ENCODE assay signal across 9 mouse cellular contexts in genomic region chr1:33946601-33947395, GRCm38 (mm10). TPM values are rescaled to one million over a fixed set of nuclear protein-coding genes. Genes with fewer than 3 reads are reported as not detected.
DNase-seq lines count a peak whose midpoint lies in the region; ATAC-seq and TF ChIP-seq lines count a peak whose summit lies in the region.
"Had no signal": no experiment of that assay in that cellular context is flagged by ENCODE, and none has a peak within 500 bp of the region (broad histone marks: within the 10 kb centered on the region; RNA-seq: fewer than 3 reads in every experiment).

No protein-coding gene starts in this region.

- no peak overlapping the region for H3K27ac ChIP-seq in kidney, embryonic 16.5 days (ENCODE audit: low read length)
- H3K27ac ChIP-seq in forebrain, embryonic 14.5 days (ENCODE audit: low read depth, low read length), result peak overlapping the region; percentile 63
- H3K27ac ChIP-seq in olfactory bulb, adult 2 months (ENCODE audit: insufficient read depth, low read depth, low read length), result 0 out of 2 replicates have a peak overlapping the region, but pooled peaks have one; percentile 12
- no peak overlapping the region for H3K27ac ChIP-seq in stomach, postnatal 0 days (replicated peaks)
- no peak overlapping the region for H3K27ac ChIP-seq in thymus, adult 2 months (ENCODE audit: control insufficient read depth, insufficient read depth, low read length)

- no peaks in the 10 kb centered on the region for H3K27me3 ChIP-seq in kidney, embryonic 16.5 days (ENCODE audit: insufficient read depth, low read length)
- H3K27me3 ChIP-seq in forebrain, embryonic 14.5 days (replicated peaks; ENCODE audit: control insufficient read depth, insufficient read depth, low read length), result no peaks in the 10 kb centered on the region
- H3K27me3 ChIP-seq in stomach, postnatal 0 days (ENCODE audit: control insufficient read depth, insufficient read depth, low read length), result no peaks in the 10 kb centered on the region
- H3K27me3 ChIP-seq in thymus, adult 2 months (ENCODE audit: control insufficient read depth, insufficient read depth, low read length), result no peaks in the 10 kb centered on the region
- H3K27me3 ChIP-seq: Patski had no signal

- no peak for TF ChIP-seq EP300 in stomach, postnatal 0 days (optimal IDR thresholded peaks at IDR 0.05)

- H3K4me3 ChIP-seq in kidney, embryonic 16.5 days (ENCODE audit: low read length), result no peak overlapping the region
- H3K4me3 ChIP-seq in forebrain, embryonic 14.5 days (ENCODE audit: low read depth, low read length), result no peak overlapping the region
- H3K4me3 ChIP-seq in olfactory bulb, adult 2 months (ENCODE audit: insufficient read depth, low read depth, low read length), result no peak overlapping the region
- H3K4me3 ChIP-seq in stomach, postnatal 0 days (ENCODE audit: low read depth, low read length), result no peak overlapping the region
- no peak overlapping the region for H3K4me3 ChIP-seq in thymus, adult 2 months (ENCODE audit: control insufficient read depth, insufficient read depth, low read length)

- H3K9me3 ChIP-seq in kidney, embryonic 16.5 days (ENCODE audit: low read length), result no peaks in the 10 kb centered on the region
- H3K9me3 ChIP-seq in forebrain, embryonic 14.5 days (replicated peaks; ENCODE audit: control insufficient read depth, low read length), result no peaks in the 10 kb centered on the region
- no peaks in the 10 kb centered on the region for H3K9me3 ChIP-seq in stomach, postnatal 0 days (ENCODE audit: control insufficient read depth, low read length)

- TF ChIP-seq CTCF in olfactory bulb, adult 2 months (IDR thresholded peaks at IDR 0.05; ENCODE audit: insufficient read depth, low read depth, low read length), result no peak
- no peak for TF ChIP-seq CTCF in stomach, postnatal 0 days (IDR thresholded peaks at IDR 0.05; ENCODE audit: low read depth)
- TF ChIP-seq CTCF in thymus, adult 2 months (IDR thresholded peaks at IDR 0.05; ENCODE audit: borderline replicate concordance, control insufficient read depth, extremely low read depth, insufficient read depth, low read length, poor library complexity), result no peak

- WGBS in kidney, embryonic 16.5 days, result 61% methylated on average over 12 of the region's 12 CpGs
- 75% methylated on average over 12 of the region's 12 CpGs for WGBS in forebrain, embryonic 14.5 days
- 47% methylated on average over 12 of the region's 12 CpGs for WGBS in olfactory bulb, adult 2 months
- 78% methylated on average over 12 of the region's 12 CpGs for WGBS in stomach, postnatal 0 days
- 92% methylated on average over 12 of the region's 12 CpGs for WGBS in thymus, adult 2 months

- H3K4me1 ChIP-seq in kidney, embryonic 16.5 days (ENCODE audit: insufficient read depth, low read length), result no peaks in the 10 kb centered on the region
- no peaks in the 10 kb centered on the region for H3K4me1 ChIP-seq in forebrain, embryonic 14.5 days (ENCODE audit: control insufficient read depth, insufficient read depth, low read length)
- peaks cover 9% of the 10 kb centered on the region for H3K4me1 ChIP-seq in olfactory bulb, adult 2 months (ENCODE audit: control insufficient read depth, insufficient read depth, low read length)
- no peaks in the 10 kb centered on the region for H3K4me1 ChIP-seq in stomach, postnatal 0 days (replicated peaks; ENCODE audit: control insufficient read depth, insufficient read depth)
- H3K4me1 ChIP-seq in thymus, adult 2 months (replicated peaks; ENCODE audit: control insufficient read depth, insufficient read depth, low read length), result no peaks in the 10 kb centered on the region; the same call in 1 of the 2 replicates

- no peak overlapping the region for H3K9ac ChIP-seq in kidney, embryonic 16.5 days (replicated peaks; ENCODE audit: low read length)
- H3K9ac ChIP-seq in forebrain, embryonic 14.5 days (ENCODE audit: low read length), result no peak overlapping the region
- no peak overlapping the region for H3K9ac ChIP-seq in stomach, postnatal 0 days (ENCODE audit: low read length)

- ATAC-seq in kidney, embryonic 16.5 days (ENCODE audit: low FRiP score, low TSS enrichment), result no peak
- peak; percentile 85 for ATAC-seq in forebrain, embryonic 14.5 days
- ATAC-seq in stomach, postnatal 0 days (ENCODE audit: low FRiP score, low TSS enrichment), result no peak
- ATAC-seq: Patski had no signal

- no peak overlapping the region for H3K4me2 ChIP-seq in kidney, embryonic 16.5 days (replicated peaks; ENCODE audit: low read depth, low read length)
- H3K4me2 ChIP-seq in forebrain, embryonic 14.5 days (ENCODE audit: low read length), result no peak overlapping the region
- H3K4me2 ChIP-seq in stomach, postnatal 0 days (replicated peaks; ENCODE audit: low read depth), result no peak overlapping the region

- peak; percentile 42 to 62 for DNase-seq in kidney, postnatal 4 days
- DNase-seq in forebrain, embryonic 14.5 days (ENCODE audit: low spot score), result peak; percentile 86
- DNase-seq in layer of hippocampus, adult 11-12 months (ENCODE audit: low spot score), result peak; percentile 74
- no peak for DNase-seq in stomach, postnatal 0 days (ENCODE audit: low spot score)
- no peak for DNase-seq in thymus, postnatal 0 days (ENCODE audit: low spot score)
- DNase-seq in thymus, adult 2 months, result no peak

- no peaks in the 10 kb centered on the region for H3K36me3 ChIP-seq in kidney, embryonic 16.5 days (ENCODE audit: insufficient read depth, low read length)
- H3K36me3 ChIP-seq in forebrain, embryonic 14.5 days (ENCODE audit: control insufficient read depth, insufficient read depth, low read length), result no peaks in the 10 kb centered on the region
- no peaks in the 10 kb centered on the region for H3K36me3 ChIP-seq in stomach, postnatal 0 days (ENCODE audit: control insufficient read depth, insufficient read depth, low read length)
- no peaks in the 10 kb centered on the region for H3K36me3 ChIP-seq in thymus, adult 2 months (ENCODE audit: control insufficient read depth, insufficient read depth, low read length)

- TF ChIP-seq POLR2A in olfactory bulb, adult 2 months (IDR thresholded peaks at IDR 0.05; ENCODE audit: insufficient read depth, low read depth, low read length), result no peak
- TF ChIP-seq POLR2A in thymus, adult 2 months (IDR thresholded peaks at IDR 0.05; ENCODE audit: control insufficient read depth, extremely low read depth, insufficient read depth, low read length, poor library complexity), result no peak

RNA-seq across cellular contexts. Expression of gene Dst, which starts 38.8 kb away (rescaled TPM):
- polyA plus RNA-seq in kidney, embryonic 16.5 days (2015; fragmentation: Nextera tagmentation; extraction: Ambion mirVana), result 23.4 and 28.0 TPM in 2 replicates
- 24.9 and 43.9 TPM in 2 replicates for polyA plus RNA-seq in forebrain, embryonic 14.5 days (2014; fragmentation: Nextera tagmentation; extraction: Ambion mirVana)
- 152 and 197 TPM in 2 replicates for polyA plus RNA-seq in olfactory bulb, adult 2 months (2012; ENCODE audit: insufficient read depth, insufficient read length, low replicate concordance, missing spikeins)
- polyA plus RNA-seq in stomach, postnatal 0 days (2015; fragmentation: Nextera tagmentation; extraction: Ambion mirVana), result 16.4 and 17.1 TPM in 2 replicates
- 9.4 and 11.9 TPM in 2 replicates for polyA plus RNA-seq in thymus, postnatal 0 days (2015; fragmentation: Nextera tagmentation; extraction: Ambion mirVana)
- polyA plus RNA-seq in thymus, adult 2 months (2012; rRNA removed), result 23.1 and 24.2 TPM in 2 replicates

RNA-seq across cellular contexts. Expression of gene Bend6, which starts 39.2 kb away (rescaled TPM):
- 0.19 and 0.40 TPM in 2 replicates for polyA plus RNA-seq in kidney, embryonic 16.5 days (2015; fragmentation: Nextera tagmentation; extraction: Ambion mirVana)
- 32.2 and 40.3 TPM in 2 replicates for polyA plus RNA-seq in forebrain, embryonic 14.5 days (2014; fragmentation: Nextera tagmentation; extraction: Ambion mirVana)
- polyA plus RNA-seq in olfactory bulb, adult 2 months (2012; ENCODE audit: insufficient read depth, insufficient read length, low replicate concordance, missing spikeins), result not detected in 2 replicates
- polyA plus RNA-seq in stomach, postnatal 0 days (2015; fragmentation: Nextera tagmentation; extraction: Ambion mirVana), result 0.86 and 0.91 TPM in 2 replicates
- 0.68 and 0.72 TPM in 2 replicates for polyA plus RNA-seq in thymus, postnatal 0 days (2015; fragmentation: Nextera tagmentation; extraction: Ambion mirVana)
- polyA plus RNA-seq in thymus, adult 2 months (2012; rRNA removed), result 0.41 and 0.55 TPM in 2 replicates

Comparison
In these comparisons a context has a peak if more than half of its experiments do, and no peak if none do; other contexts are left out.
1. DNase-seq: peak in kidney, postnatal 4 days (2 of 2), forebrain, embryonic 14.5 days (single experiment) and layer of hippocampus, adult 11-12 months (single experiment); none in stomach, postnatal 0 days (single experiment), thymus, postnatal 0 days (single experiment) and thymus, adult 2 months (single experiment).
2. H3K27ac ChIP-seq: peak in forebrain, embryonic 14.5 days (single experiment) and olfactory bulb, adult 2 months (single experiment); none in kidney, embryonic 16.5 days (single experiment), stomach, postnatal 0 days (single experiment) and thymus, adult 2 months (single experiment).
3. RNA of gene Bend6, which starts 39.2 kb away (polyA plus RNA-seq): 32.2 to 40.3 TPM in forebrain, embryonic 14.5 days; 0.86 to 0.91 TPM in stomach, postnatal 0 days, 0.68 to 0.72 TPM in thymus, postnatal 0 days, 0.41 to 0.55 TPM in thymus, adult 2 months, 0.19 to 0.40 TPM in kidney, embryonic 16.5 days and not detected in olfactory bulb, adult 2 months; every median in the first group is over 10 times any median in the second.